Mouse (Mus musculus) cerebellum, adult 2 months (tissue): ENCODE data around the gene Gas7.

Source experiments
- CTCF ChIP-seq: fragments of 200-500 bp; IDR thresholded peaks from 2 replicates; pipeline ENCODE4 v1.5.1; 2011; ENCODE audit warnings: low read depth, mild to moderate bottlenecking, control low read depth, low read length, moderate library complexity, borderline replicate concordance; ENCODE audit not compliant: insufficient read depth
- POLR2A ChIP-seq: fragments of 200-500 bp; IDR thresholded peaks from 2 replicates; pipeline ENCODE4 v1.6.1; 2011; ENCODE audit warnings: low read length, control low read depth, borderline replicate concordance; ENCODE audit not compliant: insufficient read depth

DNA sequence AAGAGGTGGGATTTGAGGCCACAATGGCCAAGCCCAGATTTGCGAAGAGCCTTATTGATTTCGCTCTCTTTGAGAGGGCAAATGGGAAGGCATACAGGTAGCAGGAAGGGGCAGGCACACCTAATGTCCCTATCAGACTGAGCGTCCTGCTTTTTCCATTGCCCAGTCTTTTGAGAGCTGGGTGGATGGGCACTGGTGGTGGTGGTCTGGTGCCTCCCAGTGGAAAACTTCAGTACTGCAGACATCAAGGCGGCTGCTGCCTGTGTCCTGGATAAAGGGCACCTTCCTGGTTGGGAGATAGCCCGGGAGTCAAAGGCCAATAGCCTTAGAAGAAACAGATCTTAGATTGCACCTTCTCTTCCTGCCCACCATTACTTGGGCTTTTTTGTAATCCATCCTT, 192.5 kb downstream of the Gas7 start:
- TF ChIP-seq POLR2A (no peak), CTCF (peak; percentile 97)
